Mouse (Mus musculus) liver, adult 2 months (tissue): ENCODE data around the gene Celf2. TPM values are rescaled to one million over a fixed set of nuclear protein-coding genes. Genes with fewer than 3 reads are reported as not detected.

ENCODE experiments used
- DNase-seq: peaks from one replicate; pipeline ENCODE4 v3.0.0-alpha.2; 2011; ENCODE audit warnings: low read depth, low spot score; ENCODE audit errors: extremely low read depth
- H3K27ac ChIP-seq: fragments of 200-500 bp; replicated peaks from 2 replicates; pipeline ENCODE4 v1.5.1; 2012; ENCODE audit warnings: low read depth, mild to moderate bottlenecking, control low read depth, inconsistent platforms, low read length; ENCODE audit not compliant: insufficient read depth
- H3K27me3 ChIP-seq: fragments of 200-500 bp; 2 replicates; pipeline ENCODE4 v1.6.1; 2012; ENCODE audit warnings: mild to moderate bottlenecking, moderate library complexity, low read length, inconsistent platforms; ENCODE audit not compliant: control insufficient read depth, insufficient read depth
- H3K36me3 ChIP-seq: fragments of 200-500 bp; 2 replicates; pipeline ENCODE4 v1.6.1; 2012; ENCODE audit warnings: low read length, inconsistent platforms; ENCODE audit not compliant: control insufficient read depth, insufficient read depth
- H3K4me1 ChIP-seq: fragments of 200-500 bp; 2 replicates; pipeline ENCODE4 v1.6.1; 2011; ENCODE audit warnings: low read length; ENCODE audit not compliant: control insufficient read depth, insufficient read depth
- H3K4me3 ChIP-seq: fragments of 200-500 bp; 2 replicates; pipeline ENCODE4 v1.5.1; 2011; ENCODE audit warnings: low read depth, mild to moderate bottlenecking, control low read depth, low read length, moderate library complexity; ENCODE audit not compliant: insufficient read depth
- H3K79me2 ChIP-seq: fragments of 200-500 bp; 2 replicates; pipeline ENCODE4 v1.6.1; 2012; ENCODE audit warnings: inconsistent platforms, mild to moderate bottlenecking, low read length, moderate library complexity; ENCODE audit not compliant: control insufficient read depth, insufficient read depth
- H3K9ac ChIP-seq: fragments of 200-500 bp; 2 replicates; pipeline ENCODE4 v1.6.1; 2012; ENCODE audit warnings: low read depth, mild to moderate bottlenecking, control low read depth, inconsistent platforms, low read length
- CTCF ChIP-seq: fragments of 200-500 bp; IDR thresholded peaks from 2 replicates; pipeline ENCODE4 v1.5.1; 2011; ENCODE audit warnings: low read depth, low read length, control low read depth
- POLR2A ChIP-seq: fragments of 200-500 bp; IDR thresholded peaks from 2 replicates; pipeline ENCODE4 v1.6.1; 2011; ENCODE audit warnings: low read length, control low read depth; ENCODE audit not compliant: insufficient read depth; ENCODE audit errors: extremely low read depth
- WGBS: fragments of 180-500 bp; shearing (Covaris S2); methylation state at CpG from one replicate; pipeline ENCODE4 v1.1.7; 2018; 5-methylcytosine and 5-hydroxymethylcytosine counted together
- polyA plus RNA-seq: library from polyadenylated mRNA; depleted of rRNA; stranded (reverse); fragments of >200 nt; gene quantifications from 2 replicates; pipeline ENCODE4 v1.2.3, GENCODE M21; 2012
- total RNA-seq: library from RNA; depleted of rRNA; stranded (reverse); fragments of >200 nt; gene quantifications from 2 replicates; pipeline ENCODE4 v1.2.3, GENCODE M21; 2014

The Celf2 gene
- total and polyA plus RNA-seq, 2 experiments, result 2.9 to 4.7 TPM

- WGBS, result 93% methylated on average over 4 of the region's 4 CpGs
- H3K4me1 ChIP-seq, result no peaks in the 10 kb centered on the region
Measured at GRCm38 (mm10) chr2:6915386-6915785, 594.0 kb downstream of the Celf2 start.

DNA sequence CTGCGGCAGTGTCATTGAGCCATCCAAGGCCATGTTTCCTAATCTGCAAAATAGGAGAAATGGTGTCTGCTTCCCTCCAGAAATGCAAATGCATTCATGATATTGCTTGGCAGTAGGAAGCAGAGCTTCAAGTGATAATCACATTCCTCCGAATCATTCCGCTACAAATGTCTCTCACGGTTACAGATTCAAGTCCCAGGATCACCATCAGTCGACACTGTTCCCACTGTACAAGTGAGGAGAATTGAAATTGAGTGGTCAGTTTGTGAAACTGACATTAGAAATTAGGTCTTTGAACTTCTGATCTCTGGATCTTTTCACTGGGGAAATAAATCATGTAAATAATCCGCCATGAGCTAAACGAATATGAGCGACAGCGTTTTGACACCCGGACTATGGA, 596.0 kb downstream of the Celf2 start:
- no peaks in the 10 kb centered on the region for H3K36me3 ChIP-seq

More at GRCm38 (mm10) chr2:6915386-6915785, 594.0 kb downstream of the Celf2 start:
- H3K79me2 ChIP-seq, result no peaks in the 10 kb centered on the region
- no peak overlapping the region for H3K9ac ChIP-seq
- H3K27ac ChIP-seq, result no peak overlapping the region
- no peaks in the 10 kb centered on the region for H3K27me3 ChIP-seq
- H3K36me3 ChIP-seq, result no peaks in the 10 kb centered on the region
- no peak for DNase-seq
- H3K4me3 ChIP-seq, result no peak overlapping the region
- TF ChIP-seq CTCF (no peak), POLR2A (no peak)

DNA sequence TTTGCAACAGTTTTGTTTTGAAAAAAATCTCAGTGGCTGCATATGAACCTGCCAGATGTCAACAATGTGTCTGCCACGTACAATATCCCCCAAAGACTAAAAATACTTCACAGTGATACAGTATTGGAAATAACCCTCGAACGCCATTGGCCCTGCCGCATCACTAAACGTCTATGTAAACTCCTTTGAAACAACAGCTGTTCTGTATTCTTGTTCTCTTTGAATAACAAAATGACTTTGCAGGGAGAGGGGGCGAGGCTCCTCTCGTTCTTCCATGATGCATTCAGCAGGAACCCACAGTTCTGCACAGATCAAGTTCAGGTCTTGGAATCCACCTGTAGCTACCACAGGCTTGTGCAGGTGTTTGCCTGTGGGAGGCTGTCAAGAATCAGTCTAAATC, 597.4 kb downstream of the Celf2 start:
- Histone ChIP-seq H3K4me1 (no peaks in the 10 kb centered on the region), H3K9ac (no peak overlapping the region), H3K4me3 (no peak overlapping the region), H3K79me2 (no peaks in the 10 kb centered on the region), H3K27me3 (no peaks in the 10 kb centered on the region), H3K27ac (no peak overlapping the region), H3K36me3 (no peaks in the 10 kb centered on the region)
- no peak for DNase-seq
- 82% methylated on average over 7 of the region's 7 CpGs for WGBS
- TF ChIP-seq POLR2A, result no peak

More for the DNA sequence above, 596.0 kb downstream of the Celf2 start:
- 89% methylated on average over 10 of the region's 10 CpGs for WGBS
- H3K9ac ChIP-seq, result no peak overlapping the region
- H3K27me3 ChIP-seq, result no peaks in the 10 kb centered on the region
- no peaks in the 10 kb centered on the region for H3K4me1 ChIP-seq
- no peaks in the 10 kb centered on the region for H3K79me2 ChIP-seq
- no peak overlapping the region for H3K27ac ChIP-seq
- DNase-seq, result no peak
- no peak for TF ChIP-seq POLR2A
- H3K4me3 ChIP-seq, result no peak overlapping the region

- TF ChIP-seq CTCF (no peak), POLR2A (no peak)
- H3K79me2 ChIP-seq, result no peaks in the 10 kb centered on the region
- no peaks in the 10 kb centered on the region for H3K36me3 ChIP-seq
- no peak for DNase-seq
- no peak overlapping the region for H3K27ac ChIP-seq
- WGBS, result 77% methylated on average over 7 of the region's 7 CpGs
- no peaks in the 10 kb centered on the region for H3K4me1 ChIP-seq
- no peaks in the 10 kb centered on the region for H3K27me3 ChIP-seq
- H3K4me3 ChIP-seq, result no peak overlapping the region
- H3K9ac ChIP-seq, result no peak overlapping the region
Measured at GRCm38 (mm10) chr2:6909921-6910320, 599.4 kb downstream of the Celf2 start.

- Histone ChIP-seq H3K4me3 (no peak overlapping the region), H3K27ac (no peak overlapping the region), H3K4me1 (no peaks in the 10 kb centered on the region), H3K36me3 (no peaks in the 10 kb centered on the region), H3K79me2 (no peaks in the 10 kb centered on the region), H3K9ac (no peak overlapping the region), H3K27me3 (no peaks in the 10 kb centered on the region)
- WGBS, result 81% methylated on average over 3 of the region's 3 CpGs
- TF ChIP-seq CTCF, result no peak
- DNase-seq, result no peak
Measured at GRCm38 (mm10) chr2:6904411-6904810, 605.0 kb downstream of the Celf2 start.

GRCm38 (mm10) chr2:6903251-6903763, 606.1 kb downstream of the Celf2 start:
- Histone ChIP-seq H3K36me3 (no peaks in the 10 kb centered on the region), H3K4me3 (no peak overlapping the region), H3K9ac (no peak overlapping the region), H3K27me3 (no peaks in the 10 kb centered on the region), H3K27ac (no peak overlapping the region), H3K4me1 (no peaks in the 10 kb centered on the region), H3K79me2 (no peaks in the 10 kb centered on the region)
- DNase-seq, result no peak
- TF ChIP-seq POLR2A (no peak), CTCF (no peak)
- WGBS, result 85% methylated on average over 4 of the region's 4 CpGs
